Mouse (Mus musculus): ENCODE measurements at regions not wholly inside any gene's neighbourhood (a gene's known extent, or its start where the extent isn't known, plus 50 kb on each side); places are given as distances from the start of the nearest gene placed in this dataset.

- intact Hi-C loops (cut with DNase I): no loop called here
- Histone ChIP-seq H3K27ac (no peak overlapping the region), H3K4me3 (no peak overlapping the region)
- DNase-seq: no peak
- TF ChIP-seq CTCF (IDR thresholded peaks at IDR 0.05): no peak
Measured at GRCm38 (mm10) chr15:70920138-70920537, 2914.2 kb upstream of the Gm6569 start.

- H3K4me3 ChIP-seq: no peak overlapping the region
- intact Hi-C loops (cut with DNase I): no loop called here
- no peak overlapping the region for H3K27ac ChIP-seq
- TF ChIP-seq CTCF (IDR thresholded peaks at IDR 0.05): peak; percentile 27; the same call in 1 of the 2 replicates
- DNase-seq: no peak
Measured at GRCm38 (mm10) chr15:70920862-70921261, 2913.5 kb upstream of the Gm6569 start.
